Mouse (Mus musculus) midbrain, embryonic 11.5 days (tissue): ENCODE measurements around the gene Gm17606. TPM values are rescaled to one million over a fixed set of nuclear protein-coding genes. Genes with fewer than 3 reads are reported as not detected.

Source experiments
- ATAC-seq: fragments of 200-750 bp; cut with Nextera tagmentation; 2 replicates; pipeline ENCODE4 v1.8.0; 2017; ENCODE audit warnings: moderate TSS enrichment, moderate library complexity; ENCODE audit not compliant: low FRiP score
- DNase-seq: peaks from one replicate; pipeline ENCODE4 v3.0.0; 2015; ENCODE audit warnings: low spot score; ENCODE audit errors: missing footprints
- H3K27ac ChIP-seq: fragments of 300-500 bp; sonication (generic); 2 replicates; pipeline ENCODE4 v1.5.1; 2014; ENCODE audit warnings: low read depth, low read length
- H3K27me3 ChIP-seq: fragments of 300-500 bp; sonication (generic); 2 replicates; pipeline ENCODE4 v1.6.1; 2014; ENCODE audit warnings: mild to moderate bottlenecking, low read length, moderate library complexity, mixed read lengths; ENCODE audit not compliant: control insufficient read depth, insufficient read depth
- H3K36me3 ChIP-seq: fragments of 300-500 bp; sonication (generic); 2 replicates; pipeline ENCODE4 v1.6.1; 2014; ENCODE audit warnings: mild to moderate bottlenecking, low read length, moderate library complexity, mixed read lengths; ENCODE audit not compliant: control insufficient read depth, insufficient read depth
- H3K4me1 ChIP-seq: fragments of 300-500 bp; sonication (generic); 2 replicates; pipeline ENCODE4 v1.6.1; 2014; ENCODE audit warnings: low read length; ENCODE audit not compliant: control insufficient read depth, insufficient read depth
- H3K4me2 ChIP-seq: fragments of 300-500 bp; sonication (generic); 2 replicates; pipeline ENCODE4 v1.6.1; 2014; ENCODE audit warnings: mild to moderate bottlenecking, moderate library complexity
- H3K4me3 ChIP-seq: fragments of 300-500 bp; sonication (generic); 2 replicates; pipeline ENCODE4 v1.5.1; 2014; ENCODE audit warnings: low read depth, low read length
- H3K9ac ChIP-seq: fragments of 300-500 bp; sonication (generic); 2 replicates; pipeline ENCODE4 v1.6.1; 2014; ENCODE audit warnings: low read length
- H3K9me3 ChIP-seq: fragments of 300-500 bp; sonication (generic); 2 replicates; pipeline ENCODE4 v1.6.1; 2016; ENCODE audit warnings: low read length; ENCODE audit not compliant: control insufficient read depth
- WGBS: fragments of 180-500 bp; shearing (Covaris S2); extraction: QIAGEN DNeasy Blood & Tissue Kit; methylation state at CpG from one replicate; pipeline ENCODE4 v1.1.7; 2014; 5-methylcytosine and 5-hydroxymethylcytosine counted together
- microRNA counts: library from miRNA; unstranded; fragments of <30 nt; microRNA quantifications from one replicate; lab custom pipeline; 2015
- microRNA-seq: library from miRNA; unstranded; fragments of <30 nt; microRNA quantifications from one replicate; pipeline ENCODE4, GENCODE M21; 2017
- polyA plus RNA-seq: library from polyadenylated mRNA; unstranded; fragments of >200 nt; fragmentation: Nextera tagmentation; extraction: Ambion mirVana; gene quantifications from 2 replicates; pipeline ENCODE4 v1.2.1, GENCODE M21; 2014

Gene Gm17606
- polyA plus RNA-seq, 1 experiment from 2014 or later, result not detected

GRCm38 (mm10) chr14:54687251-54687650, 46.5 kb downstream of the Gm17606 start:
- Histone ChIP-seq H3K4me3 (peak overlapping the region; percentile 92), H3K36me3 (peaks cover 11% of the 10 kb centered on the region; the same call in 1 of the 2 replicates), H3K9me3 (no peaks in the 10 kb centered on the region), H3K27me3 (no peaks in the 10 kb centered on the region), H3K4me1 (peaks cover 17% of the 10 kb centered on the region), H3K27ac (peak overlapping the region; percentile 33; the same call in 1 of the 2 replicates), H3K4me2 (peak overlapping the region; percentile 72), H3K9ac (peak overlapping the region; percentile 79)
- DNase-seq (no peak), ATAC-seq (no peak)
- 10% methylated on average over 8 of the region's 8 CpGs for WGBS

DNA sequence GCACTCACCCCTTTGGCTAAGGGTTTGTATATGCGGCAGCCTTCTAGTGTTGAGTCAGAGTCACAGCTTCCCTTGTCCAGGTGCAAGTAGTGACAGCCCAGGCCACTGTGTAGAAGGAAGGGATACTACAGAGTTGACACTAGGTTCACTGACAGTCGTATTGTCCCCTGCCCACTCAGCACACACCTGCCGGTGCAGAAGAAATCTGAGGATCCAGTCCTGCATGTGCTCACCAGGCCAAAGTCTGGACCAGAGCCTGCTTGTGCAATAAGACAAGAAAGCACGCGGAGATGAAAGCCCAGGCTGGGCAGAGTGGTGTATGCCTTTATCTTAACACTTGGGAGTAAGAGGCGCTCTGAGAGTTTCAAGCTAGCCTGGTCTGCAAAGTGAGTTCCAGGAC, 54.3 kb downstream of the Gm17606 start:
- Histone ChIP-seq H3K9ac (no peak overlapping the region), H3K4me3 (no peak overlapping the region), H3K4me2 (no peak overlapping the region), H3K9me3 (no peaks in the 10 kb centered on the region), H3K27ac (no peak overlapping the region), H3K36me3 (0 out of 2 replicates have a peak, but pooled peaks cover 6% of the 10 kb centered on the region), H3K27me3 (no peaks in the 10 kb centered on the region), H3K4me1 (no peaks in the 10 kb centered on the region)
- no peak for DNase-seq
- ATAC-seq, result no peak
- 88% methylated on average over 6 of the region's 6 CpGs for WGBS

GRCm38 (mm10) chr14:54696752-54697151, 56.0 kb downstream of the Gm17606 start:
- Histone ChIP-seq H3K36me3 (0 out of 2 replicates have a peak, but pooled peaks cover 2% of the 10 kb centered on the region), H3K27ac (no peak overlapping the region), H3K4me1 (no peaks in the 10 kb centered on the region), H3K9me3 (no peaks in the 10 kb centered on the region), H3K27me3 (no peaks in the 10 kb centered on the region), H3K9ac (no peak overlapping the region), H3K4me3 (no peak overlapping the region), H3K4me2 (no peak overlapping the region)
- WGBS, result 90% methylated on average over 4 of the region's 4 CpGs
- no peak for ATAC-seq
- DNase-seq, result no peak

MicroRNAs encoded within 50 kb of the gene (microRNA counts, 519-probe panel; counts per million panel counts)
- microRNA mmu-miR-686 (lab: Ali Mortazavi, UCI), result not detected

Small RNA genes within 50 kb of the gene (microRNA-seq; reads per million reads assigned to microRNA genes)
- not detected for gene Mir686
- gene Mir6948, result 1.7 reads per million

Other genes with a start within 250 kb of the Gm17606 start
- gene Slc7a7, start 223.2 kb upstream of the Gm17606 start, polyA plus RNA-seq, result 4.3 and 4.7 TPM in 2 replicates
- gene Mrpl52, start 214.0 kb upstream of the Gm17606 start, polyA plus RNA-seq, result 238 and 253 TPM in 2 replicates
- gene Mmp14, start 209.3 kb upstream of the Gm17606 start, polyA plus RNA-seq, result 57.4 and 57.5 TPM in 2 replicates
- 15.8 and 19.5 TPM in 2 replicates for gene Lrp10, start 176.8 kb upstream of the Gm17606 start, polyA plus RNA-seq
- 33.6 and 34.4 TPM in 2 replicates for gene Rem2, start 164.9 kb upstream of the Gm17606 start, polyA plus RNA-seq
- gene Prmt5, start 123.4 kb upstream of the Gm17606 start, polyA plus RNA-seq, result 137 and 139 TPM in 2 replicates
- 35.3 and 41.9 TPM in 2 replicates for gene Haus4, start 86.3 kb upstream of the Gm17606 start, polyA plus RNA-seq
- gene Ajuba, start 63.4 kb upstream of the Gm17606 start, polyA plus RNA-seq, result 24.3 and 25.1 TPM in 2 replicates
- 5.9 and 8.5 TPM in 2 replicates for gene 4931414P19Rik, start 35.0 kb upstream of the Gm17606 start, polyA plus RNA-seq
- 396 and 453 TPM in 2 replicates for gene Psmb5, start 22.9 kb upstream of the Gm17606 start, polyA plus RNA-seq
- 0.04 TPM in 1 of 2 replicates, not detected in the other for gene Psmb11, start 19.5 kb upstream of the Gm17606 start, polyA plus RNA-seq
- 5.8 and 6.9 TPM in 2 replicates for gene Cdh24, start 412 bp downstream of the Gm17606 start, polyA plus RNA-seq
- gene 1700123O20Rik, start 45.3 kb downstream of the Gm17606 start, polyA plus RNA-seq, result 95.7 and 96.7 TPM in 2 replicates
- gene Acin1, start 46.0 kb downstream of the Gm17606 start, polyA plus RNA-seq, result 139 and 145 TPM in 2 replicates
- gene Gm29776, start 57.9 kb downstream of the Gm17606 start, polyA plus RNA-seq, result 0.11 and 0.22 TPM in 2 replicates
- 0.12 TPM in 1 of 2 replicates, not detected in the other for gene Cebpe, start 71.2 kb downstream of the Gm17606 start, polyA plus RNA-seq
- gene Slc7a8, start 141.0 kb downstream of the Gm17606 start, polyA plus RNA-seq, result 2.8 and 3.0 TPM in 2 replicates
- gene Rnf212b, start 173.2 kb downstream of the Gm17606 start, polyA plus RNA-seq, result not detected in 2 replicates
- 13.2 and 19.9 TPM in 2 replicates for gene Homez, start 230.0 kb downstream of the Gm17606 start, polyA plus RNA-seq
- gene Ppp1r3e, start 236.6 kb downstream of the Gm17606 start, polyA plus RNA-seq, result 0.23 and 0.68 TPM in 2 replicates
- gene Bcl2l2, start 242.4 kb downstream of the Gm17606 start, polyA plus RNA-seq, result 2.4 and 3.3 TPM in 2 replicates
- gene Gm20521, start 242.5 kb downstream of the Gm17606 start, polyA plus RNA-seq, result not detected in 2 replicates